Mouse (Mus musculus) limb, embryonic 11.5 days (tissue): ENCODE results near the gene Tnfaip8l2. TPM values are rescaled to one million over a fixed set of nuclear protein-coding genes. Genes with fewer than 3 reads are reported as not detected.
A peak's percentile ranks its signal among the peaks of the same experiment; 100 is the strongest.
"Not testable (repeated sequence)": the region's sequence is repeated elsewhere in the genome, so short reads cannot be mapped to it uniquely, and the experiment has no call there.

ENCODE experiments used
- ATAC-seq: fragments of 200-750 bp; cut with Nextera tagmentation; 2 replicates; pipeline ENCODE4 v1.8.0; 2017; ENCODE audit warnings: low read depth; ENCODE audit not compliant: insufficient number of reproducible peaks, low FRiP score, low TSS enrichment
- DNase-seq: peaks from one replicate; pipeline ENCODE4 v3.0.0-alpha.2; 2015; ENCODE audit warnings: low spot score
- H3K27ac ChIP-seq: fragments of 300-500 bp; sonication (generic); replicated peaks from 2 replicates; pipeline ENCODE4 v1.5.1; 2014; ENCODE audit warnings: low read depth, mild to moderate bottlenecking, low read length
- H3K27me3 ChIP-seq: fragments of 300-500 bp; sonication (generic); 2 replicates; pipeline ENCODE4 v1.6.1; 2014; ENCODE audit warnings: mild to moderate bottlenecking, low read length, mixed read lengths; ENCODE audit not compliant: control insufficient read depth, insufficient read depth
- H3K36me3 ChIP-seq: fragments of 300-500 bp; sonication (generic); 2 replicates; pipeline ENCODE4 v1.6.1; 2014; ENCODE audit warnings: mild to moderate bottlenecking, low read length, moderate library complexity, mixed read lengths; ENCODE audit not compliant: control insufficient read depth, insufficient read depth
- H3K4me1 ChIP-seq: fragments of 300-500 bp; sonication (generic); 2 replicates; pipeline ENCODE4 v1.6.1; 2014; ENCODE audit warnings: low read length, mixed read lengths; ENCODE audit not compliant: control insufficient read depth, insufficient read depth
- H3K4me2 ChIP-seq: fragments of 300-500 bp; sonication (generic); 2 replicates; pipeline ENCODE4 v1.6.1; 2014; ENCODE audit warnings: low read depth, mild to moderate bottlenecking, moderate library complexity; ENCODE audit not compliant: severe bottlenecking
- H3K4me3 ChIP-seq: fragments of 300-500 bp; sonication (generic); 2 replicates; pipeline ENCODE4 v1.5.1; 2014; ENCODE audit warnings: low read depth, low read length
- H3K9ac ChIP-seq: fragments of 300-500 bp; sonication (generic); 2 replicates; pipeline ENCODE4 v1.6.1; 2014; ENCODE audit warnings: mild to moderate bottlenecking, low read length
- H3K9me3 ChIP-seq: fragments of 300-500 bp; sonication (generic); 2 replicates; pipeline ENCODE4 v1.6.1; 2016; ENCODE audit warnings: low read length; ENCODE audit not compliant: control insufficient read depth
- WGBS: fragments of 180-500 bp; shearing (Covaris S2); extraction: QIAGEN DNeasy Blood & Tissue Kit; methylation state at CpG from one replicate; pipeline ENCODE4 v1.1.7; 2014; 5-methylcytosine and 5-hydroxymethylcytosine counted together
- polyA plus RNA-seq: library from polyadenylated mRNA; unstranded; fragments of >200 nt; fragmentation: Nextera tagmentation; extraction: Ambion mirVana; gene quantifications from 2 replicates; pipeline ENCODE4 v1.2.1, GENCODE M21; 2014

Tnfaip8l2 gene
- polyA plus RNA-seq, 1 experiment from 2014 or later: 1.6 TPM

- H3K9me3 ChIP-seq: no peaks in the 10 kb centered on the region
- H3K4me2 ChIP-seq: no peak within 1 kb of the TSS
- H3K4me1 ChIP-seq: no peaks in the 10 kb centered on the region
- no peak within 1 kb of the TSS for H3K9ac ChIP-seq
- ATAC-seq (peak; percentile 52; the same call in 1 of the 2 replicates), DNase-seq (peak; percentile 47)
- peaks cover 23% of the 10 kb centered on the region; the same call in 1 of the 2 replicates for H3K36me3 ChIP-seq
- WGBS: 62% methylated on average over 6 of the region's 6 CpGs
- H3K27me3 ChIP-seq: no peaks in the 10 kb centered on the region
- no peak within 1 kb of the TSS for H3K27ac ChIP-seq
- H3K4me3 ChIP-seq: no peak within 1 kb of the TSS
Measured at GRCm38 (mm10) chr3:95124246-95124645, 17.9 kb downstream of the Tnfaip8l2 start, which contains the start of gene Tmod4. Gene Tmod4 (plus strand): TSS chr3:95124476.

DNA sequence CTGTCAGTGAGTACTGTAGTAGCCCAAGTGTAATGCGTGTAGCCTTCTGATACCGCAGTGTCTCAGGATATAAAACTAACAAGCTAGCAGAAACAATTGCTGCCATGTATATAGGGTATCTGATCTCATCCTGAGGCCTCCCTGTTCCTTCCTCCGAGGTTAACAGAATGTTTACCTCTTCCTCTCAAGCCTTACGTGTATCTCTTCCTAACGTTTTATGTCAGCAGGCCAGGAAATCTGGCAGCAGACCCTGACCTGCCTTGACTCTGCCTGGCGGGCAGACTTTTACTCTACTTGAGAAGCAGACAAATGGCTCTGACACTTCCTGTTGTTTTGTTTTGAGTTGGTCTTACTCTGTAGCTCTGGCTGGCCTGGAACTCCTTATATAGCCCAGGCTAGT, 20.6 kb downstream of the Tnfaip8l2 start:
- 80% methylated on average over 6 of the region's 6 CpGs for WGBS
- Histone ChIP-seq H3K36me3 (peaks cover 26% of the 10 kb centered on the region; the same call in 1 of the 2 replicates), H3K9ac (no peak overlapping the region), H3K4me2 (no peak overlapping the region), H3K27me3 (no peaks in the 10 kb centered on the region), H3K4me1 (no peaks in the 10 kb centered on the region), H3K27ac (no peak overlapping the region), H3K4me3 (no peak overlapping the region), H3K9me3 (no peaks in the 10 kb centered on the region)
- no peak for DNase-seq
- no peak for ATAC-seq

DNA sequence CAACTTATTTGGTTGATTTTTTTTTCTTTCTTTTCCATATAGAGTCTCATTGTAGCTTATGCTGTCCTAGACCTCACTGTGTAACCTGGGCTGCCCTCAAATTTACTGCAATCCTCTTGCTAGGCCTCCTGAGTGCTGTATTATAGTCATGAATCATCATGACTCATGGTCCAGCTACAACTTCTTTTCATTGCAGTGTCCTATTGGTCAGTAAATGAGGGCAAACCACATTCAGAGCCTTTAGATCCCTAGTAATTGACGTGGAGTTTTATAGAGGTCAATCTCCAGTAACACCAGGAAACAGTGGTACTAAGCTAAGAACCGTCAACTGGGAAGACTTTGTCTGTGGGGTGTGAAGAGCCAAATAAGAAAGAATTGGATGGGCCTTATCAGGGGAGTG, 24.4 kb downstream of the Tnfaip8l2 start:
- Histone ChIP-seq H3K4me3 (no peak overlapping the region), H3K9me3 (no peaks in the 10 kb centered on the region), H3K27me3 (no peaks in the 10 kb centered on the region), H3K36me3 (peaks cover 29% of the 10 kb centered on the region; the same call in 1 of the 2 replicates), H3K9ac (no peak overlapping the region), H3K27ac (no peak overlapping the region), H3K4me2 (no peak overlapping the region), H3K4me1 (no peaks in the 10 kb centered on the region)
- whole genome bisulfite sequencing: 91% methylated on average over 2 of the region's 2 CpGs
- ATAC-seq: no peak
- DNase-seq: no peak

DNA sequence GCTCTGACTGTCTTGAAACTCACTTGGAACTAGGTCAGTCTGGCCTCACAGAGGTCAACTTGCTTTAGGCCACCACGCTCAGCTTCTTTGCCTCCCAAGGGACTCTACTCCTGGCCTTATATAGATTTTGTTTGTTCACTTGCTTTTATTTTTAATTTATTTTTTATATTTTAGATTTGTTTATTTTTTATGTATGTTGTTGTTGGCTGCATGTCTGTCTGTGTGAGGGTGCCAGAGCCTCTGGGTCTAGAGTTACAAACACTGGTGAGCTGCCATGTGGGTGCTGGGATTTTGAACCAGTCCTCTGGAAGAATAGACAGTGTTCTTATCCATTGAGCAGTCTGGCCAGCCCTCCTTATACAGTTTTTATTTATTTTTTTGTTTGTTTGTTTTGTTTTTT, 29.4 kb downstream of the Tnfaip8l2 start:
- Histone ChIP-seq H3K9ac (no peak overlapping the region), H3K4me3 (no peak overlapping the region)
- WGBS: 100% methylated on average over 1 of the region's 1 CpGs

GRCm38 (mm10) chr3:95110911-95111726, 31.0 kb downstream of the Tnfaip8l2 start, which contains the start of gene Vps72:
Gene Vps72 (plus strand): TSS chr3:95111022.
- no peaks in the 10 kb centered on the region for H3K9me3 ChIP-seq
- H3K27ac ChIP-seq: peak within 1 kb of the TSS; percentile 90
- peaks cover 3% of the 10 kb centered on the region; the same call in 1 of the 2 replicates for H3K36me3 ChIP-seq
- peak within 1 kb of the TSS; percentile 94 for H3K9ac ChIP-seq
- ATAC-seq (peak; percentile 65), DNase-seq (peak; percentile 93)
- H3K4me3 ChIP-seq: peak within 1 kb of the TSS; percentile 83
- peaks cover 6% of the 10 kb centered on the region for H3K4me1 ChIP-seq
- H3K27me3 ChIP-seq: no peaks in the 10 kb centered on the region
- WGBS: under 1% methylated on average over 53 of the region's 54 CpGs
- peak within 1 kb of the TSS; percentile 34; the same call in 1 of the 2 replicates for H3K4me2 ChIP-seq

More for the DNA sequence above, 29.4 kb downstream of the Tnfaip8l2 start:
- ATAC-seq (no peak), DNase-seq (no peak)
- no peaks in the 10 kb centered on the region for H3K27me3 ChIP-seq
- no peak overlapping the region for H3K4me2 ChIP-seq
- peaks cover 3% of the 10 kb centered on the region; the same call in 1 of the 2 replicates for H3K36me3 ChIP-seq
- no peak overlapping the region for H3K27ac ChIP-seq
- H3K9me3 ChIP-seq: no peaks in the 10 kb centered on the region
- peaks cover 6% of the 10 kb centered on the region for H3K4me1 ChIP-seq

DNA sequence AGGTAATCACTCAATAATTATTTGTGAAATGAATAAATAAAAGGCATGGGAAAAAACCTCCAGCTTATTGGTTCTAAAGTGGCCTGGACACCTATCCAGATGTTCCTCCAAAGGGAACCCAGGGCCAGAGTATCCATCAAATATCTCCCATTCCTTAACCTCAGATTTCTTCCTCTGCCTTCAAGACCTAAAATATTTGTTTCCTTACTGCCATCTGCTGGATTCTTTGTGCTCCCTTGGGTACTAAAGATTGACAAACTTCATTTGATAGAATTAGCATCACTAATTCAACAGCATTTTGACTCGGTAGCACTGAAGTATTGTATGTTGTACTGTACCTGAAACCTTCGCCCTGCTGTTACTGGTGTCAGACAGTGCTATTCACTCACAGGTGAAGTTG, 34.3 kb downstream of the Tnfaip8l2 start:
- 68% methylated on average over 2 of the region's 2 CpGs for WGBS
- ATAC-seq: no peak

GRCm38 (mm10) chr3:95107308-95107707, 34.9 kb downstream of the Tnfaip8l2 start:
- H3K27ac ChIP-seq, H3K9me3 ChIP-seq, ATAC-seq, H3K9ac ChIP-seq, H3K27me3 ChIP-seq, DNase-seq, H3K36me3 ChIP-seq: not testable (repeated sequence)
- Histone ChIP-seq H3K4me2 (peak overlapping the region; percentile 39; the same call in 1 of the 2 replicates), H3K4me3 (peak overlapping the region; percentile 97; the same call in 1 of the 2 replicates), H3K4me1 (peaks cover 11% of the 10 kb centered on the region)

More for the DNA sequence above, 34.3 kb downstream of the Tnfaip8l2 start:
- DNase-seq: no peak
- no peaks in the 10 kb centered on the region for H3K27me3 ChIP-seq
- H3K36me3 ChIP-seq: no peaks in the 10 kb centered on the region
- H3K27ac ChIP-seq: no peak overlapping the region
- no peak overlapping the region for H3K4me3 ChIP-seq
- H3K4me1 ChIP-seq: peaks cover 13% of the 10 kb centered on the region
- no peak overlapping the region for H3K4me2 ChIP-seq
- H3K9me3 ChIP-seq: no peaks in the 10 kb centered on the region
- no peak overlapping the region for H3K9ac ChIP-seq

DNA sequence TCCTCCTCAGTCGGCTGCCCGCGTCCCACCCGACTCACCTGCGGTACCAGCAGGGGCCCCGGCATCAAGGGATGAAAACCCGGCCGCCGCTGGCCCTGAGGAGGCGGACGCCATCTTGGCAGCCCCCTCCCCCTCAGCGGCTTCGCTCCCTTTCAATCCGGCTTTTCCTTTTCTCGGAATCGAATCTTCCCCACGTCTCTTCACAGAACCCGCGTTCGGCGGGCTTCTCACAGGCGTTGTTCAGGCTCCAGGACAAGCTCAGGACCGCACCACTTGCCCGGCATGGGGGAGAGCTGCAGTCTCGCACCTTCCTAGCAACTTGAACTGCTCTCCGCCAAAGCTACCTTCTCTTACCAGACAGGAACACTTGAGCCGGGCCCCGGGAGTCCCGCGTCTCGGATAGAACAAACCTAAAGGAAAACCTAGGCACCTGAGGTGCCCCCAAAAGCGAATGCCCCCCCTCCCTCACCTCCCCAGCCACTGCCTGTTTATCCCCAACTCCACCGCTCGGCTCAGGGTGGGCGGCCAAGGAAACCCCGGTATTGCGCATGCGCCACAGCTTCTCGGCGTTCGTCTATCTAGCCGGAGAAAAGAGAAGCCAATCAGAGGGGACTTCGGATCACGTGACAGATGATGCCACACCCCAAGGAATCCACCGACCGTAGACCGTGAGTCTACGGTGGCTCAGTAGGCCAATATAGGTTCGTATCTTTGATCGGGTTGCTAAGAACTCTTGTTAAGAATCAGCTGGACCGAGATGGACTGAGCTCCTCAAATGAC, 35.6 kb downstream of the Tnfaip8l2 start, which contains the start of gene Pip5k1a:
TSS of gene Pip5k1a (minus strand) at position 593 of the 780 bp plus-strand sequence.
- WGBS: under 1% methylated on average over 51 of the region's 51 CpGs
- ATAC-seq: peak; percentile 89
- no peaks in the 10 kb centered on the region for H3K27me3 ChIP-seq

More for the DNA sequence above, 35.6 kb downstream of the Tnfaip8l2 start, which contains the start of gene Pip5k1a:
- Histone ChIP-seq H3K4me1 (peaks cover 7% of the 10 kb centered on the region), H3K36me3 (no peaks in the 10 kb centered on the region), H3K27ac (peak within 1 kb of the TSS; percentile 56; the same call in 1 of the 2 replicates), H3K4me2 (peak within 1 kb of the TSS; percentile 83), H3K4me3 (peak within 1 kb of the TSS; percentile 97), H3K9ac (peak within 1 kb of the TSS; percentile 91), H3K9me3 (no peaks in the 10 kb centered on the region)
- peak; percentile 98 for DNase-seq
